Mouse (Mus musculus): Measurements from ENCODE around the gene Klhl29.

GRCm38 (mm10) chr12:5155177-5155576, 220.3 kb downstream of the Klhl29 start:
- no peak for TF ChIP-seq CTCF (IDR thresholded peaks at IDR 0.05; ENCODE audit: extremely low read depth, insufficient read length, insufficient replicate concordance, low read depth, low read length)
- TF ChIP-seq POLR2A (IDR thresholded peaks at IDR 0.05; ENCODE audit: low read depth, low read length): no peak
